Comparison of ENCODE assay signal across 26 mouse cellular contexts in the genomic region with DNA sequence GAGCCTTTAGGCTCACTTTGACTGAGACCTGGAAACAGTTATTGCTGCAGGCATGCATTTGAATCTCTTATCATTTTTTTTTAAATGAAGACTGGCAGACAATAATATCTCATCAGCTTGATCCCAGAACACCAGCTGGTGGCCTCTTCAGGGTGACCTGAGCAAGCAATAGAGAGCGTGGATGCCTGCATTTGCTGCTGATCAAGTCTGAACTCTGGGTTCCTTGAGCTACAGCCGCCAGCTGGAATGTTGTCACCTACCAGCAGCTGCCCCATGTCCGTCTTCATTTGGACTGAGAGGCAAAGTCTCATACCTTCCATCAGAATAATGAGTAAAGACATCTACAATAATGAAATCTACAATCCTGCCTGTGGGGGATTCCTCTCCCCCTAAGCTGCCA.
DNase-seq lines count a peak whose midpoint lies in the region; ATAC-seq and TF ChIP-seq lines count a peak whose summit lies in the region.
"Had no signal": no experiment of that assay in that cellular context is flagged by ENCODE, and none has a peak within 500 bp of the region (broad histone marks: within the 10 kb centered on the region; RNA-seq: fewer than 3 reads in every experiment).

No protein-coding gene starts in this region.

- no peak overlapping the region for H3K27ac ChIP-seq in hindbrain, embryonic 11.5 days (ENCODE audit: low read depth, low read length)
- H3K27ac ChIP-seq in hindbrain, embryonic 13.5 days = no peak overlapping the region
- H3K27ac ChIP-seq in midbrain, embryonic 13.5 days = no peak overlapping the region
- no peak overlapping the region for H3K27ac ChIP-seq in midbrain, embryonic 11.5 days (ENCODE audit: low read depth, low read length)
- H3K27ac ChIP-seq: embryonic facial prominence, embryonic 12.5 days; forebrain, embryonic 13.5 days; gastrocnemius, adult 2 months; heart, embryonic 10.5 days; heart, embryonic 13.5 days; hindbrain, embryonic 15.5 days had no signal

- no peaks in the 10 kb centered on the region for H3K9me3 ChIP-seq in hindbrain, embryonic 11.5 days (ENCODE audit: control insufficient read depth, low read length)
- no peaks in the 10 kb centered on the region for H3K9me3 ChIP-seq in hindbrain, embryonic 13.5 days
- H3K9me3 ChIP-seq in midbrain, embryonic 13.5 days = no peaks in the 10 kb centered on the region
- no peaks in the 10 kb centered on the region for H3K9me3 ChIP-seq in midbrain, embryonic 11.5 days (ENCODE audit: control insufficient read depth, low read length)
- H3K9me3 ChIP-seq: embryonic facial prominence, embryonic 12.5 days; forebrain, embryonic 13.5 days; heart, embryonic 10.5 days; heart, embryonic 13.5 days; hindbrain, embryonic 15.5 days had no signal

- TF ChIP-seq CTCF in brain, embryonic 14.5 days (IDR thresholded peaks at IDR 0.05; ENCODE audit: borderline replicate concordance, extremely low read depth, insufficient read depth, insufficient read length) = no peak

- no peak overlapping the region for H3K4me3 ChIP-seq in hindbrain, embryonic 11.5 days (ENCODE audit: low read depth, low read length)
- H3K4me3 ChIP-seq in hindbrain, embryonic 13.5 days = no peak overlapping the region
- H3K4me3 ChIP-seq in midbrain, embryonic 13.5 days (replicated peaks) = no peak overlapping the region
- H3K4me3 ChIP-seq in midbrain, embryonic 11.5 days (ENCODE audit: low read depth, low read length) = no peak overlapping the region
- H3K4me3 ChIP-seq: embryonic facial prominence, embryonic 12.5 days; erythroblast, embryonic 14.5 days; forebrain, embryonic 13.5 days; gastrocnemius, adult 2 months; heart, embryonic 10.5 days; heart, embryonic 13.5 days; hindbrain, embryonic 15.5 days had no signal

- H3K9ac ChIP-seq in hindbrain, embryonic 11.5 days (ENCODE audit: low read depth, low read length) = no peak overlapping the region
- H3K9ac ChIP-seq in hindbrain, embryonic 13.5 days = no peak overlapping the region
- no peak overlapping the region for H3K9ac ChIP-seq in midbrain, embryonic 13.5 days (replicated peaks)
- H3K9ac ChIP-seq in midbrain, embryonic 11.5 days (ENCODE audit: low read length) = no peak overlapping the region
- H3K9ac ChIP-seq: embryonic facial prominence, embryonic 12.5 days; forebrain, embryonic 13.5 days; forebrain, postnatal 0 days; heart, embryonic 13.5 days; hindbrain, embryonic 15.5 days had no signal

- no peaks in the 10 kb centered on the region for H3K36me3 ChIP-seq in hindbrain, embryonic 11.5 days (ENCODE audit: control insufficient read depth, insufficient read depth, low read length)
- no peaks in the 10 kb centered on the region for H3K36me3 ChIP-seq in hindbrain, embryonic 13.5 days
- H3K36me3 ChIP-seq in midbrain, embryonic 13.5 days = no peaks in the 10 kb centered on the region
- no peaks in the 10 kb centered on the region for H3K36me3 ChIP-seq in midbrain, embryonic 11.5 days (ENCODE audit: control insufficient read depth, insufficient read depth, low read length)
- H3K36me3 ChIP-seq: embryonic facial prominence, embryonic 12.5 days; heart, embryonic 10.5 days; heart, embryonic 13.5 days; hindbrain, embryonic 15.5 days had no signal

- DNase-seq in cerebellum, postnatal 10 days = peak; percentile 11 to 16
- DNase-seq in cerebellum, adult 11 months = no peak
- DNase-seq in hindbrain, embryonic 11.5 days (ENCODE audit: low spot score) = no peak
- no peak for DNase-seq in midbrain, embryonic 11.5 days (ENCODE audit: low spot score, missing footprints)
- peak; percentile 37 for DNase-seq in brain, embryonic 14.5 days (ENCODE audit: low read depth)
- DNase-seq: adrenal gland, postnatal 10 days; adrenal gland, postnatal 36 days; cerebellum, adult 11-12 months; cerebellum, adult 8-10 months; forebrain, postnatal 0 days; gastrocnemius, adult 2 months; gastrocnemius, postnatal 14 days; heart, adult 18-20 months; heart, postnatal 14 days; heart, postnatal 4 days had no signal

- H3K4me1 ChIP-seq in hindbrain, embryonic 11.5 days (replicated peaks; ENCODE audit: control insufficient read depth, insufficient read depth, low read length) = no peaks in the 10 kb centered on the region
- H3K4me1 ChIP-seq in hindbrain, embryonic 13.5 days (replicated peaks) = peaks cover 8% of the 10 kb centered on the region
- H3K4me1 ChIP-seq in midbrain, embryonic 13.5 days (replicated peaks) = peaks cover 11% of the 10 kb centered on the region
- H3K4me1 ChIP-seq in midbrain, embryonic 11.5 days (ENCODE audit: control insufficient read depth, insufficient read depth, low read length) = no peaks in the 10 kb centered on the region

- no peak for TF ChIP-seq POLR2A in brain, embryonic 14.5 days (IDR thresholded peaks at IDR 0.05; ENCODE audit: borderline replicate concordance, extremely low read depth, insufficient read depth, insufficient read length, poor library complexity, severe bottlenecking)

- no peaks in the 10 kb centered on the region for H3K27me3 ChIP-seq in hindbrain, embryonic 11.5 days (ENCODE audit: control insufficient read depth, insufficient read depth, low read length)
- H3K27me3 ChIP-seq in hindbrain, embryonic 13.5 days = peaks cover 12% of the 10 kb centered on the region
- H3K27me3 ChIP-seq in midbrain, embryonic 13.5 days = no peaks in the 10 kb centered on the region
- no peaks in the 10 kb centered on the region for H3K27me3 ChIP-seq in midbrain, embryonic 11.5 days (ENCODE audit: control insufficient read depth, insufficient read depth, low read length)
- H3K27me3 ChIP-seq: embryonic facial prominence, embryonic 12.5 days; forebrain, embryonic 13.5 days; heart, embryonic 13.5 days had no signal

- no peak overlapping the region for H3K4me2 ChIP-seq in hindbrain, embryonic 11.5 days (replicated peaks; ENCODE audit: low read depth, low read length)
- no peak overlapping the region for H3K4me2 ChIP-seq in hindbrain, embryonic 13.5 days
- no peak overlapping the region for H3K4me2 ChIP-seq in midbrain, embryonic 13.5 days (replicated peaks)
- no peak overlapping the region for H3K4me2 ChIP-seq in midbrain, embryonic 11.5 days
- H3K4me2 ChIP-seq: embryonic facial prominence, embryonic 12.5 days; forebrain, embryonic 13.5 days; heart, embryonic 13.5 days; hindbrain, embryonic 15.5 days had no signal

- 65% methylated on average over 3 of the region's 3 CpGs for WGBS in hindbrain, embryonic 11.5 days
- WGBS in hindbrain, embryonic 13.5 days = 67% methylated on average over 3 of the region's 3 CpGs
- 53% methylated on average over 3 of the region's 3 CpGs for WGBS in midbrain, embryonic 13.5 days
- 76% methylated on average over 3 of the region's 3 CpGs for WGBS in midbrain, embryonic 11.5 days

- peak; percentile 45; the same call in 1 of the 2 replicates for ATAC-seq in hindbrain, embryonic 11.5 days (ENCODE audit: low FRiP score)
- ATAC-seq in hindbrain, embryonic 13.5 days (ENCODE audit: low FRiP score) = no peak
- peak; percentile 34; the same call in 1 of the 2 replicates for ATAC-seq in midbrain, embryonic 13.5 days
- ATAC-seq in midbrain, embryonic 11.5 days (ENCODE audit: low FRiP score) = no peak
- ATAC-seq in megakaryocyte, adult 5-6 weeks (ENCODE audit: poor library complexity, severe bottlenecking) = no peak
- ATAC-seq: activated CD4-positive, CD25-positive, alpha-beta regulatory T cell, adult 4 months; forebrain, embryonic 13.5 days; forebrain, postnatal 0 days; intestine, postnatal 0 days had no signal

Comparison
In these comparisons a context has a peak if more than half of its experiments do, and no peak if none do; other contexts are left out.
1. DNase-seq: peak in cerebellum, postnatal 10 days (2 of 2) and brain, embryonic 14.5 days (single experiment); none in cerebellum, adult 11 months (single experiment), hindbrain, embryonic 11.5 days (single experiment) and midbrain, embryonic 11.5 days (single experiment).
2. ATAC-seq: peak in hindbrain, embryonic 11.5 days (single experiment) and midbrain, embryonic 13.5 days (single experiment); none in hindbrain, embryonic 13.5 days (single experiment), midbrain, embryonic 11.5 days (single experiment) and megakaryocyte, adult 5-6 weeks (single experiment).